Mouse (Mus musculus): Measurements from ENCODE around the gene Tmem216. TPM values are rescaled to one million over a fixed set of nuclear protein-coding genes. Genes with fewer than 3 reads are reported as not detected.

The Tmem216 gene
- 10 to 100 TPM in 1 of 3 experiments, 1 to 10 TPM in 2; 5.3 to 11.9 (median 9.8) TPM for polyA plus RNA-seq (2017; shearing (Covaris generic))

DNA sequence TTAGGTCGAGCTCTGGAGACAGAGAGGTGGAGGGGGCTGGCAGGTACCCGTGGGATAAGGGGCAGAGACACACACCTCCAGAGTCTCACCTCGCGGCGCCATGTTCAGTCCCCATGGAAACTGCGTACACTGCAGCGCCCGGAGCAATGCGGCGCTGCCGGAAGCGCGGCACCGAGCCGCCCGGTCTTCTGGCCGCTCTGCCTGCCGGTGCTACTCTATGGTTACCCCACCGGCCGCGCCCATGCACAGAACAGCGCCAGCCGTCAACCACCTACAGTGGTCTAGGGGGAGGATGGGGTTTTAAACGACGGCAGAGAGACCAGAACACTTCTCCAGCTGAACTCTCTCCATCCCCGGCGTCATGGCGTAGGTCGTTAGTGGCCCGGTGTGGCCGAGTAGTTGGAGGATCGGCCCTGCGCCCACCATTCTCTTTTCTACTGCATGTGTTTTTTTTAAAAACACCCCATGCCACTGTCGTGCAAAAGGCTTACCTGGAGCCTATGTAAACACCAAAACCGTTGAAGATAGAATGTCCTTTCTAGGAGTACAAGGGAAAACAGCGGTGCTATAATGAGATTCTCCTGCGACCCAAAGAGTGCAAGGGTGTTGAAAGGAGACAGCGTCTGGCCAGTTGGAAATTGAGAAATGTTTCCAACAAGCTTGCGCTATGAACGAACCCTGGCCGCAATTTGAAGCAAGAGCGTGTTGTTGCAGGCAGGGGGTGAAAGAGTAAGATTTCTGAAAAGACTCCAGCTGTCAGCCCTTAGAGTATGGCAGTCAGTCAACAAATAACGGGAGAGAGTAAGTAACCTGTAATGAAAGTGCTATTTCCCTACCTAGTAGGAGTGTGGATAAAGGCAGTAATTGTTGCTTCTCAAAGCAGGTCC, at the start of gene Tmem216:
TSS of gene Tmem216 (minus strand) at position 615 of the 887 bp plus-strand sequence.
- ATAC-seq, result peak; percentile 99

DNA sequence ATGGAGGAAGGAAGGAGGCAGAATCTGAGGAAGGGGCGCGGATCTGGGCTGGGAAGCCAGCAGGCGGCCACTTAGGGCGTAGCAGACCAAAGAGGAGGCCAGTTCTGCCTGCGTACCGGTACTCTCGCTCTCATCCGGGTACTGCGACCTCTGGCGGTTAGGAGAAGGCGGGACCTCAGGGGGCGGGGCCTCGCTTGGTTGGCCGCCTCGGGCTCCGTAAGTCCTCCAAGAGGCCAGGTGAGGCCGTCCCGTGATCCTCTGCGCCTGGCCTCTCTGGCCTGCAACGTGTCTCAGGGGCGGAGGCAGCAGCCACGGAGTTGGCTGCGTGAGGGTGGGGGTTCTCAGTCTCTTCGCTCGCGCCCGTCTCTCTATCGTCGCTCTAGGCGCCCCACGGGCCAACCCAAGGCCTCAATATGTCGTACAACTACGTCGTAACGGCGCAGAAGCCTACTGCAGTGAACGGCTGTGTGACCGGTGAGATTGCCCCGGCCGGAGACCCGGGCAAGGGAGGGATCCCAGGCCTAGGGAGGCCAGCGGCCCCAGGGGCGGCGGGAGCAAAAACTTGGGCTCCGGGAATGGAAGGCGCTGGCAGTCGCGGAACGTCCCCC, 49.4 kb upstream of the Tmem216 start, which contains the start of the genes Ddb1 and Tkfc:
TSS of gene Ddb1 (plus strand) at position 35 of the 608 bp plus-strand sequence.
TSS of gene Tkfc (minus strand) at position 362 of the 608 bp plus-strand sequence.
- peak; percentile 91 for ATAC-seq

DNA sequence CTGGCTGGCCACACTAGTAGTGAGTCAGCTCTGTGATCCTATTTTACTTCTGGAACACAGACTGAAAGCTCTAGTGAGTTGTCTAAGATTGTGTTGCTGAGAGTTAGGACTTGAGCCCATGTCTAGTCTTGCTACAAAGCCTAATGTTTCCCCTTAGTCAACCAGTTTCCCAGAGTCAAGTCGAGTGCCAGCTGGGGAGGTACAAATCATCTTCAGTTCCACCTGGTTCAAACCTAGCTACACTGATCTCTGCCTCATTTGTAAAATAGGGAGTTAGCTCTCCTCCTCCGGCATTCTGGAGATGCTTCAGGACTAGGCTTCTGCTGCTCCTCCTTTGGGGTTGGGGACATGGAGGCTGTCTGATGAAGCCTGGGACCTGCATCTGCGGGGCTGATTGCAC, 48.5 kb upstream of the Tmem216 start:
- no peak for ATAC-seq

DNA sequence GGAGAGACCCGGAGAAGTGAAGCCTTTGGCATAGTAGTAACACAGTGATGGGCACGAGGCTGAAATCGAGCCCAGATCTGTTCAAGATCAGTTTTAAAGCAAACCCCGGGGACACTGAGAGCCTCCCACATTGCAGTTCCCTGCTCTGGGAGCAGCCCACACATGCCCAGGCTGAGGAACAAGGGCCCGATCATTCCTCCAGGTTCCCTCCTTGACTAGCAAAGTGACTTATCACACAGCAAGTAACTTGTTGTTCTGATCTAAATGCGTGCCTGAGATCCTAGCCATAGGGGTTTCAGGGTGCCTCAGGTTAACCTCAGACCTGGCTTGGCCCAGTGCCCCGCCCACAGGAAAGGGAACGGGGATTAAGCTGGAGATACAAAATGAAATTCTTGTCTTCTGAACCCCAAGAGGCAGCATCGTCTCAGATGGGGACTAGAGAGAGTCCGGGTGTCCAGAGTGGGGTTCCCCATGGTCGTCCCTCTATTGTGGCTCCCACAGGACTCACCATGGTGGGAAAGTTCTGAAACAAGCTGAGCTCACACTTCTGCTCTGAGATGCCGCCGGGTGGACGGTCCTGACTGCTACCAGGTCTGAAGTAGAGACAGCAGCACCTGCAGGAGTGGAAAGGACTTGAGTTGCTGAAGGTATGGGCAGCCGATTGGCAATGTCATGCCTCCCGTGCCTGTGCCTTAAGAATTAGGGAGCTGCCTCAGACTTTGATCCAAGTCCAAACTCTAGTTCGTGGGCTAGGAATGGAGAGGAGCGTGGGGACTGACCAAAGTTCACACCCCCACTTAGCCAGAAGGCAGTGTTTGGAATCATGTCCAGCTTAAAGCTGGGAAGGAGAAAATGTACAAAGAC, 47.9 kb upstream of the Tmem216 start:
- ATAC-seq, result no peak

DNA sequence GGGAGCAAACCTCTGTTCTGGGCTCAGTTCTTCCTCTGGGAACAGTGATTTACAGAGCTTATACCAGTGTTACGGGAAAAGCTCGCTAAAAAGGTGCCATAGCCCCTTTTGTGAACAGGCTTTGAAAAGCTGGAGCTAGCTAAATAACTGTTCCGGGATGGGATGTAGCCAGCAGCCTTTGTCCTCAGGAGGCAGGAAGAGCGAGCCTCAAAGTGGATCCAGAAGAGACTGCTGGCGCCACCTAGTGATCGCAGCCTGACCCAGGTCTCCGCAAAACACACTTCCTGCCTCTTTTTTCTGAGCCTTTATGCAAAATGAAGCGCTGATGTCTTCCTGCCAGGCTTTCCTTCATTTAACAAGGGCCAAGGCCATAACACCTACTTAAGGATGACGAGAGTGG, 46.7 kb upstream of the Tmem216 start:
- peak; percentile 61 for ATAC-seq

DNA sequence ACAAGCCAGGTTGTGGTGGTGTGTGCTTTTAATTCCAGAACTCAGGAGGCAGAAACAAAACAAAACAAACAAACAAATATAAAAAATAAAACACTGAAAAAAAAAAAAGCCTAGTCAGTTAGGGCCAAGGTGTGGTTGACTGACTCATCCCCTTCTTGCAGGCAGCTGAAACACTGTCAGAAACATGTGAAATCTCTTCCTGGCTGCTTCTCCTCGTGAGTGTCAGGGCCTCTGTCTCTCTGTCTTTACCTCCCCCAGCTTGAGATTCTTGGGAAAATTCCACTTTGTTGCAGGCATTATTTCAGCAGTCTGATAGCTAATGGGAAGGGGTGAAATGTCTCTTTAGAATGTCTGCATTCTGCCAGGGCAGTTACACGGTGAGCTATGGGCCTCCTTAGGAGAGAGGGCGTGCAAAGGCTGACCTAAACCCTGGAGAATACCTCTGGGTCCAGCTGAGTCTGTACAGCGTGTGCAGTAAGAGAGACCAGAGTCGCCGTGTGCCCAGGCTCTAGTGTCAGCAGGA, 46.3 kb upstream of the Tmem216 start:
- no peak for ATAC-seq

DNA sequence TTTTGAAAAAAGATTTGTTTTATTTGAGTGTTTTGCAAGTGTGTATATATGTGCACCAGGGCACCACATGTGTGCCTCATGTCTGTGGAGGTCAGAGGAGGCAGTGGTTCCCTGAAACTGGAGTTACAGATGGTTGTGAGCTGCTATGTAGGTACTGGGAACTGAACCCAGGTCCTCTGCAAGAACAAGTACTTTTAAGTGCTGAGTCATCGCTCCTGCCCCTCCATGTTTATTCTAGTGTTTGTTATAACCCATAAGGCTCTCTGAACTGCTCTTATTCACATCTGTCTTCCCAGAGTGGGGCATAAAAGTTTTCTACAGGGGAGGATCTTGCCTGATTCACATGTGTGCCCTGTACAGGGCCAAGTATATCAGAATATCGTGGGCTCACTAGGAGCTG, 43.6 kb upstream of the Tmem216 start:
- ATAC-seq, result no peak

DNA sequence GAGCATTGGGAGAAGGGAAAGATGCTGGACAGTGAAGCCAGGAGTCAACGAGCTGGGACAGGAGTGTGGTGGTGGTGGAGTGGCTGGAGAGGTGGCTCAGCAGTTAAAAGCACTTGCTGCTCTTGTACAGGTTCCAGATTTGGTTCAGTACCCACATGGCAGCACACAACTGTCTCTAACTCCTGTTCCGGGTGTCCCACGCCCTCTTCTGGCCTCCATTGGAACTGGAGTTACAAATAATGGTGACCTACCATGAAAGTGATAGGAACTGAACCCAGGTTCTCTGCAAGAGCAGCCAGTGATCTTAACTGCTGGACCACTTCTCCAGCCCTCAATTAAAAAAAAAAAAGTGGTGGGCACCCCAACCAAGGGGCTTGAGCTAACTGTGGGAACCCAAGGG, 42.1 kb upstream of the Tmem216 start:
- no peak for ATAC-seq

DNA sequence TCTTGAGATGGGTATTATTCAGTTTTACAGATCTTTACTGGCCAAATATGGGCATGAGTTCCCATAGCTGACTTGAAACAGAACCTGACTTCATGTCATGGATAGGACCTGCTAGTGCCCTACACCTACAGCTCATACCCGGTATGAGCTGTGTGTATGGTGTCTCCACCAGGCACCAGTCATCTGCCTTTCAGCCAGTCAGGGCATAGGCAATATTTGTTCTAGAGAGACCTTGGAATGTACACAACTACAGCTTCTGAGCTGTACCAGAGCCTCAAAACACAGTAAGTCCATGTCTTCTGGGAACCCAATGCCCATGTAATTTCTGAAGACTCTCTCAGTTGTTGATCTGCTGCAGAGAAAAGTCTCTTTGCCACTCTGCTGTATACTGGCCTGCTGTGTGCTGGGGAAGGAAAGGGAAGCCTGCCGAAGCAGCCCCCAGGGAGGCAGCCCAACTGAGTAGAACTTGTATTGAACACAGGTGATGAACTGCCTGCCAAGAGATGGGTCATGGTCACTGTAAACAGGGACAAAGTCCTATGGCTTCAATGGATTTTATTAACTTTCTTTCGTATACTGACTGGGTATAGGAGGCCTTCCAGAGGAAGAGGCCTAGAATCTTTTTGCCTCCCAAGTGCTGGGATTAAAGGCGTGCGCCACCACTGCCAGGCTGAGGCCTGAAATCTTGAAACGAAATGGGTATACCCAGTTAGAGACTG, 35.8 kb upstream of the Tmem216 start:
- no peak for ATAC-seq

DNA sequence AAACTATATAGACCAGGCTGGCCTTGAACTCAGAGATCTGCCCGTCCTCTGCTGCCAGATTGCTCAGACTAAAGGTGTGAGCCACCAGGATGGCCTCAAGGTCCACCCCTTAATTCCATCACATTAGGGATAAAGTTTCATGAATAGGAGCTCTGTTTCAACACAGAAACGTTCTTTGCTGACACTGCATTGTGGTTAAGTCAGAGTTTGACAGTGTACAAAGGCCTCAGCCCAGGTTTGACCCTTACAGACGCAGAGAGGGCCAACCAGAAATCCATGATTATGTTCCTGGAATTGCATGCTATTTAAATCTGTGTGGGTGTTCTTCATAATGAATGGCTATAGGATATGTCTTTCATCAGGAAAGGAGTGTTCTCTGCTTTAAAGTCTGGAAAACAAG, 34.3 kb upstream of the Tmem216 start:
- no peak for ATAC-seq

DNA sequence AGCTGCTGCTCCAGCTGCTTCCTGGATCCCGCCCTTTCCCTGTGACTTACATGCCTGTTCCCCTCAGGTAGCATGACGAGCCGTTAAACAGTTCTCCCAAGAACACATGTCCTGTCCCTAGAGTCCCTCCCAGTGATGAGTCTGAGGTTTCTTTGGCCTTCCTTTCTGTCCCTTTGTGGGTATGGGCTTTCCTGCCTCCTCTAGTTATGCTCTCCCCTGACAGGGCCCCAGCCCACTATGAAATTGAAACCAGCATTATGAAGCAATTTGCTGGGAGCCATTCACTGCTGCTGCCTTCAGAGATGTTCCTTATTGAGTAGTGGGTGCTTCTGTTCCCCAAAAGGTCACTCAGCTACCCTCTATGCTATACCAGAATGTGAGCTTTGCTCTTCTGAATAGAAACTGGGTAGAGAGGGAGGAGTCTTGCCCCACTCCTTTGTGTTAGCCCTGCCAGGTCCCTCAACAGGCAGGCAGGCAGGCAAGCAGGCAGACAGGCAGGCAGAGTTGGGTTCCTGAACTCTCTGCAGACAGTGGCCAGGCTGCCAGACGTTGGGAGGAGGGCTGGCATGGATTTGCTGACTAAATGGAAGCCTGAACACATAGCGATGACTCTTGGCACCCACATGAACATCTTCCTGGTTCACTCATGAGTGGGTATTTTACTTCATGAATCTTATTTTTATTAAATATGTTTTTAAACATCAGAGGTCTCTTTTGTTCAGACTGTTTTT, 33.3 kb upstream of the Tmem216 start:
- ATAC-seq, result no peak

DNA sequence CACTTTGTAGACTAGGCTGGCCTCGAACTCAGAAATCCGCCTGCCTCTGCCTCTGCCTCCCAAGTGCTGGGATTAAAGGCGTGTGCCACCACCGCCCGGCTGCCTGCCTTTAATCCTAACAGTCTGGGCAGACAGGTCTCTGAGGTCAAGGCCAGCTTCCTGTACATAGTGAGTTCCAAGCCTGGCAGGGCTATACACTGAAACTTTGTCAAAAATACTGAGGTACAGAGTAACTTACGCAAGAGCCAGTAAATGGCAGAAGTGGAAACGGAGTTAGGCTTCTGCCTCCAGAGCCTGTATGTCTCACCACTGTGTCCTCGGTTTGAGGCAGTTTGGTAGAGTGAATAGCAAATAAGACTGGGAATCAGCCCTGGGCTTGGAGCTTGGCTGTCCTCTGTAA, 31.2 kb upstream of the Tmem216 start:
- no peak for ATAC-seq

DNA sequence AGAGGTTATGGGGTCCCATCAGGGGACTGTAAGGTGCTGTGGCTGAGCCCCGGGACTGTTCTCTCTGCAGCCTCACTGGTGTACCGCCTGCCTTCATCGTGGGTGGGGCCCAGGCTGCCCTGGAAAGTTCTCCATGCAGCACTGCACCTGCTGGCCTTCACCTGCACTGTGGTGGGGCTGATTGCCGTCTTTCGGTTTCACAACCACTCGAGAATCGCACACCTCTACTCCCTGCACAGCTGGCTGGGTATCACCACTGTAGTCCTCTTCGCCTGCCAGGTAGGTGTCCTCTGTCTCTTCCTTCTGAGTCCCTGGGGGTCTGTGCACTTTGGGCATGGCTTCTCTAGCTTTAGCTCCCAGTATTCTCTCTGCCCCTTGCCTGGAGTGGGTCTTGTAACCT, 29.1 kb upstream of the Tmem216 start:
- no peak for ATAC-seq

DNA sequence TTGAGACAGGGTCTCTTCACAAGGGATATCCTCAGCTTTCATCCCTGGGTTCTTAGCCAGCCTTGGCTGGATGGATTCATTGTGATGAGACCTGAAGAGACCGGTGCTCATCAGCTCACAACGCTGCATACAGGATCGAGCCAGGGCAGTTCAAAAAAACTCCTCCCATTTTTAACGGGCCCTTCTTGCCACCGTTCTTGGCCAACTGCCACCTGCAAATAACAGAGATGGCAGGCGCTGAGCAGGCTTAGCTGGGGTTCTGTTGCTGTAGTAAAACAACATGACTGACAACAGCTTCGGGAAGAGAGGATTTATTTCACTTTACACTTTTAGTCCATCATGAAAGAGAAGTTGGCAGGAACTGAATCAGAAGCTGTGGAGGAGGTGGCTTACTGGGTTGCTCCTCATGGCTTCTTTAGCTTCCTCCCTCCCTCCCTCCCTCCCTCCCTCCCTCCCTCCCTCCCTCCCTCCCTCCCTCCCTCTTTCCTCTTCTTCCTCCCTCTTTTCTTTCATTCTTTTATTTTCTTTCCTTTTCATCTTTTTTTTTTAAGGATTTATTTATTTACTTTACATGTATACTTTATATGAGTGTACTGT, 27.6 kb upstream of the Tmem216 start:
- no peak for ATAC-seq

DNA sequence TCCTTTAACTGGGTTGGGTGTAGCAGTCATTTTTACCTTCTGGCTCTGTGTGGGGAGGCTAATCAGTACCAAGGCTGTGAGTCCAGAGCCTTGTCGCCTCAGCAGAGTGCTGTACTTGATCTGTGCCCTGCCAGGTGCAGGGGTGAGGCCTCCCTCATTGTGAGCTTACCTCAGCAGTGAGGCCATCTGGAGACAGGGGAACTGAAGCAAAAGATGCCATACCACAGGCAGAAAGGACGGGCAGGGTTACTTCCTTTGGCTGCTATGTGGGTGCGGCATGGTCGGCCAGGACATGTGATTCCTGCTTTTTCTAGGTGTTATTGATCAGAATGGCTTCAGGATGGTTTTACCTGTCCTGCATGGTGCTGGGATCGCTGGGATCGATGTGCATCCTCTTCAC, 25.9 kb upstream of the Tmem216 start:
- no peak for ATAC-seq

DNA sequence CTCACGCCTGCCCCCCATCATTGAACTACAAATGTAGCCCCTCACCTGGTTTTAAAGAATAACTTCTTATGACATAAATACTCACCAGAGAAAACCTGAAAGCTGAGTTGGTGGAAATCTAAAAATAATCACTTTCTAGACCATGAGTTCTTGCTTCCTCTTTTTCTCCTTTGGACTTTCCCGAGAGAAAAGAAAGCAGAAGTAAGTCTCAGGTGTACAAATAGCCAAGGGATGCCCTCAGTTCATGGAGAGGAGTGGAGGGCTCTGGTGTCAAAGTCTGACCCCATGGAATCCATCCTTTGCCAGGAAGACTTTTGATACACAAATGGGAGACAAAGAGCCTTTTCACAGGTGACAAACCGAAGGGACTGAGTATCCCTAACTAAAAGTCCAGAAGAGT, 24.7 kb upstream of the Tmem216 start:
- ATAC-seq, result no peak

DNA sequence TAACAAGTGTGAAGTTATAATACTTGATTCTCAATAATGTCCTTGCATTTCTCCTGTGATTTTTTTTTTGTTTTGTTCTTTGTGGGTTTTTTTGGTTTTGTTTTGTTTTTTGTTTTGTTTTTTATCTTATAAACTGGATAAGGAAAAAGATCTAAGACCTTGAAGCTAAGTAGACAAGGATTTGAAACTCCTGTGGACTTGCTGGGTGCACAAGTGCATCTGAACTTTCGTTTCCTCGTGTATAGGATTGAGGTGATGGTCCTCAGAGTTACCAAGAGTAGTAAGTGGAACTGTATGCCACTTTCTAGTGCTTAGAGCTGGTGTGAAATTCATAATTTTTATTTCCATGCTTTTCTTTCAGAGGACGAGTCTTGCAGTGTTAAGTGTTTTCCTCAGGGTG, 24.1 kb upstream of the Tmem216 start:
- ATAC-seq, result no peak

DNA sequence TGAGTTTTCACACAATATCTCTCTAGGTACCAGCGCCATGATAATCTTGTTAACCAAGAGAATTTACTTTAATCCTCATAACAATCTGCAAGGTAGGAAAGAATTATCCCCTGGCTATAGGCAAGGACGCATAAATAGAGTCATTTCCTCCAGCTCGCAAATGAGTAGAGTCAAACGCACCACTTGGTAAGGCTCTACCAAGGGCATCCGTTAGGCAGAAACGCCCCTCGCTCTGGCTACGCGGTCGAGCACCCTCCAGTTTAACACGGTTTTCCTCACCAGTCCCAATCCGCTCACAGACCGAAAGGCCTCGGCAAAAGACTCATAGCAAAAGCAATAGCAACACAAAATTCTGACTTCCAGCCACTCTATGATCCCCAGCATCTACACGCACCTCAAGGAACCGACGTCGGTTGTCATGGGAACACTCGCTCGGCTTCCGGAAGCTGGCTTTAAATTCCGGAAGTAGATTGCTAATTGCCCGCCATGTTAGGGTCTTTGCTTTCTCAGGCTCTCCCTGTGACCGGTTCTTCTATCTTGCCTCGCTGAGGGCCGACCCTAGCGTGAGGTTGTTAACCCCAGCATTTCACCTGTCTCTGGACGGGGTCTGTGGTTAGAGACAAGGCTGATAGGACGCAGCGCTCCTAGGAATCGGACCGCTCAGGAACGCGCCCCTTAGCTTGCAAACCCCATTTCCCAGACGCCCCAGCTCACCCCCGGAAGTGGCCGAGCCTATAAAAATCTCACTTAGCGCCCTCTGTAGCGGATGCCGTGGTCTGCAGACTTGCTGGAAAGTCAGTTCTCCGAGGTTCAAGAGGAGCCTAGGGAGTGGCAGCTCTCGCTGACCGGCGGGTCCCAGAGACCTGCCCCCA, 20.9 kb upstream of the Tmem216 start, which contains the start of the genes Cyb561a3 and Tmem138:
TSS of gene Cyb561a3 (plus strand) at position 483 of the 872 bp plus-strand sequence.
TSS of gene Tmem138 (minus strand) at position 673 of the 872 bp plus-strand sequence.
- ATAC-seq, result peak; percentile 90

DNA sequence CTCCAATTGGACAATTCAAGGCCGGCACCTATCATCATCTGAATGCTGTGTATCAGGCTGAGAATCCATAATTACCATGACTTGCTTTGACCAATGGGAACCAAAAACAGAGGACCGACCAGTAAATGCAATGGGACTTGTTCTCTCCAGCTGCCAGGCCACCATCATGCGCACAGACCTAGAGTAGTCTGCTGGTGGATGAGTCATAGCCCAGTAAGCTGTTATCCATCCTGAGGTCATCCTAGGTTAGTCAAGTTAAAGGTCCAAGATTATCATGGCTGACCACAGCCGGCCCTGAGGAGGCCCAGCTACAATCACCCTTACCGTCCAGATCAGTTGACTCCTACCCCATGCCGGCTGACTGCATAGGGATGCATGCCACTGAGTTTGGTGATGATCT, 13.6 kb upstream of the Tmem216 start:
- no peak for ATAC-seq

DNA sequence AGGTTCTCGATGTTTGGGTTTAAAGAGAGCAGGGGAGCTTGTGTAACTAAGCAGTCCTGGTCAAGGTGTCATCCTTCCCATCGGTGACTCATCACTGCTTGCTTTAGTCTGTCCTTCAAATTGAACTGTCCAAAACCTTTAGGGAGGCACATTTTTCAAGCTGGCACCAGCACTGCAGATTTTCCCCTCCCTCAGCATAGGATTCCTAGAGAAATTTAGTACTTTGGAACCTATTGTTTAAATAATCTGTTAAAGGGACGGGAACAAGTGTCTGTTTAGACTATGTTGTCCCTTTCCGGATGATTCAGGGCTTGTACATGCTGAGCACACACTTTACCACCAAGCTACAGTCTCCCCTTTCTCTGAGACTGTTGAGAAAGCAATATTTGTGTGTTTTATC, 9.2 kb upstream of the Tmem216 start:
- ATAC-seq, result no peak
